Mouse (Mus musculus): ENCODE data around the gene S100a3. TPM values are rescaled to one million over a fixed set of nuclear protein-coding genes. Genes with fewer than 3 reads are reported as not detected.

S100a3 gene
- polyA plus RNA-seq, 1 experiment: 1.3 TPM

DNA sequence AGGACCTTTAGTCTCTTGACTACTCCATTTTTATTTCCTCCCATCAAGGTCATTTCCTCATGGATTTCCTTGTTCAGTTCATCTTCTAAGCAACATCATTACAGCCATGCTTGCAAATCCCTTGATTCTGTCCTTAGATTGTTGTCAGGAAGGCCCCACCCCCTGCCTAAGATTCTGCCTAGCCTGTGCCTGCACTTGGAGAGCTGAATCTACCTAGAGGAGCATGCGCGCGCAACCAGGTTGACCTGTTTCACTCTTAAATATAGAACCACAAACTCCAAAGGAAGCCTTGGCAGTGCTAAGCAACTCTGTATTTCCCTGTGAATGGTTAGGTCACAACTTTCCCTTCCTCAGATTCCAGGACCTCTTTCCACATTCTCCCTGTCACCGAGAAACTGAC lies 42.7 kb upstream of the S100a3 start:
- DNase-seq: no peak
- Histone ChIP-seq H3K4me3 (replicated peaks; ENCODE audit: insufficient read depth, low read depth, low read length) (no peak overlapping the region), H3K27me3 (ENCODE audit: control insufficient read depth, insufficient read depth, low read length) (no peaks in the 10 kb centered on the region), H3K4me1 (ENCODE audit: control insufficient read depth, insufficient read depth, low read length) (no peaks in the 10 kb centered on the region), H3K27ac (ENCODE audit: insufficient read depth, low read length) (no peak overlapping the region)
- WGBS: 91% methylated on average over 4 of the region's 4 CpGs
- TF ChIP-seq POLR2A (IDR thresholded peaks at IDR 0.05; ENCODE audit: borderline replicate concordance, insufficient read depth, low read length) (no peak), CTCF (IDR thresholded peaks at IDR 0.05; ENCODE audit: borderline replicate concordance, insufficient read depth, low read depth, low read length) (no peak)

DNA sequence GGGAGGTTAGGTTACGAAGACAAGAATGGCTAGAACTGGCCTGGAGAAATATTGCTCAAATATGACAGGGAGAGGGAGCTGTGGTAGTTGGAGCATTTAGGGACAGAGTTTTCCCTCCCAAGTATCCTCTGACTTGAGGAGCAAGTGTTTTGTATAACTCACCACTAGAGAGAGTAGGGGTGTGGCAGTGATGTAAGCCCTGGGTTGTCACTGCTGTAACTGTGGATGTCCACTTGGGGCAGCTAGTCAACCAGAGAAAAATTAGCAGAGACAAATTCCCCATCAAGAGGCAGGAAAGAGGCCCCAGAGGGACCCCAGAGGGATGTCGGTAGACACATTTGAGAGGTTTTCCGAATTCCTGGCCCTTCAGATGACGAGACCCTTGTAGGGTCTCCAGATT lies 35.0 kb upstream of the S100a3 start:
- Histone ChIP-seq H3K4me1 (ENCODE audit: control insufficient read depth, insufficient read depth, low read length) (no peaks in the 10 kb centered on the region), H3K27me3 (ENCODE audit: control insufficient read depth, insufficient read depth, low read length) (no peaks in the 10 kb centered on the region), H3K4me3 (replicated peaks; ENCODE audit: insufficient read depth, low read depth, low read length) (no peak overlapping the region), H3K27ac (ENCODE audit: insufficient read depth, low read length) (no peak overlapping the region)
- TF ChIP-seq CTCF (IDR thresholded peaks at IDR 0.05; ENCODE audit: borderline replicate concordance, insufficient read depth, low read depth, low read length) (peak; percentile 50; the same call in 1 of the 2 replicates), POLR2A (IDR thresholded peaks at IDR 0.05; ENCODE audit: borderline replicate concordance, insufficient read depth, low read length) (no peak)
- DNase-seq: peak; percentile 34 to 51
- WGBS: 52% methylated on average over 4 of the region's 4 CpGs

DNA sequence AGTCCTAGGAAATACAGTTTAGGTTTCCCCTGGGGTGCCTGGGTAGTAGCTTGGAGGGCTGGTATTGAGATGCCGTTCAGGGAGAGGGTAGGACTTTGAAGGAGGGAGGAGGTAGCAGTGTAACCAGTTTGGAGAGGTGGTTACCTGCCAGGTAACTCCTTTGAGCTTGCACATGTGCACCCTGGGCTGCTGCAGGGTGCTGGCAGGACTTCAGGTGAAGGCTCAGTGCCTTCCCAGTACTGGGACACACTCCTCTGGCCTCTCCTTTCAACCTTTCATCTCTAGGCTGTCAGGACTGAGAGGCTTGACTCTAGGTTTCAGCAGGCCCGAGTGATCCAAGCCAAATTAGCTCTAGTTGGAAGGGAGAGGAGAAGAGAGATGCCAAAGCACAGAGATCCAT lies 34.3 kb upstream of the S100a3 start:
- Histone ChIP-seq H3K27ac (ENCODE audit: insufficient read depth, low read length) (no peak overlapping the region), H3K4me3 (replicated peaks; ENCODE audit: insufficient read depth, low read depth, low read length) (no peak overlapping the region), H3K27me3 (ENCODE audit: control insufficient read depth, insufficient read depth, low read length) (no peaks in the 10 kb centered on the region), H3K4me1 (ENCODE audit: control insufficient read depth, insufficient read depth, low read length) (no peaks in the 10 kb centered on the region)
- 74% methylated on average over 2 of the region's 2 CpGs for WGBS
- DNase-seq: no peak
- TF ChIP-seq CTCF (IDR thresholded peaks at IDR 0.05; ENCODE audit: borderline replicate concordance, insufficient read depth, low read depth, low read length) (no peak), POLR2A (IDR thresholded peaks at IDR 0.05; ENCODE audit: borderline replicate concordance, insufficient read depth, low read length) (no peak)

DNA sequence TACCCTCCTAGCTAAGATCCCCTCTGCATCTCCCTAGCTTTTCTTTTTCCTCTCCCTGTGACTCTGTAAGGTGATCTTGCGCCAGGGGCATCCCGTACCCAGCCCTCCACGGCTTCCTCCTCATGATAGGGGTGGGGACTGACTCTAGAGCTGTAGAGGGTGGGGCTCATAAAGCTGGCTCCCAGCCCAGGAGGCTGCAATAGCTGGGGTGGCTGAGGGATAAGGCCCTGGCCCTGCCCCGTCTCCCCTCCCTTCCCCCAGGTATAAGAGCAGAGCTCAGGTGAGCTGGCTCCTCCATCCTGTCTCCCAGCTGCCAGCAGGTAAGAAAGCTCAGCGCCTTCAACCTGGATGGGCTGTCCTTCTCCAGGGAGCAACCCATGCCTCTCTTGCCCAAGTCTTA lies 33.8 kb upstream of the S100a3 start, which contains the start of gene S100a14:
S100a14 (plus strand) TSS at position 277 of the 400 bp plus-strand sequence.
- no peak for DNase-seq
- 59% methylated on average over 5 of the region's 5 CpGs for whole genome bisulfite sequencing
- no peak for TF ChIP-seq POLR2A (IDR thresholded peaks at IDR 0.05; ENCODE audit: borderline replicate concordance, insufficient read depth, low read length)
- no peak for TF ChIP-seq CTCF (IDR thresholded peaks at IDR 0.05; ENCODE audit: borderline replicate concordance, insufficient read depth, low read depth, low read length)
- no peak within 1 kb of the TSS for H3K4me3 ChIP-seq (replicated peaks; ENCODE audit: insufficient read depth, low read depth, low read length)
- no peaks in the 10 kb centered on the region for H3K4me1 ChIP-seq (ENCODE audit: control insufficient read depth, insufficient read depth, low read length)
- H3K27me3 ChIP-seq (ENCODE audit: control insufficient read depth, insufficient read depth, low read length): no peaks in the 10 kb centered on the region
- H3K27ac ChIP-seq (ENCODE audit: insufficient read depth, low read length): no peak within 1 kb of the TSS

DNA sequence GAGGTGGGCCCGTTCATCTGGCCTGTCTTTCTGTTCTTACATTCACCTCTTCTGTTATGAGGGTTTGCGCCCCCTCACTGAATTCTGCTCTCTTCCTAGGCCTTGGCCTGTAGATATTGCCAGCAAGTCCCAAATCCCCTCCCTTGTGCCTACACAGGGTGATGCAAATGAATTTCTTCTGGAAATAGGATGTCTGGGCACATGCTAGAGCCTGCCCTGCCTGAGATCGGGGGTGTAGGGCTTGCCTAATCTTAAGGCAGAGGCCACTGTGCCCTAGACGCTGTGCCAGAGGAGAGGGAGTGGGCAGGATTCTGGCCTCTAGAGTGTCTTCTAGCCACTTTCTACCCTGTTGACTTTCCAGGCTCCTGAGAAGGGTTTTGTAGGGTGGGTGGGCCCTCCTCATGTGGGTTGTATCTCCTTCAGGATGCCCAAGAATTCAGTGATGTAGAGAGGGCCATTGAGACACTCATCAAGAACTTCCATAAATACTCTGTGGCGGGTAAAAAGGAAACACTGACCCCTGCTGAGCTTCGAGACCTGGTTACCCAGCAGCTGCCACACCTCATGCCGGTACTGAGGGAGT lies 33.0 kb upstream of the S100a3 start:
- Histone ChIP-seq H3K27ac (ENCODE audit: insufficient read depth, low read length) (no peak overlapping the region), H3K4me1 (ENCODE audit: control insufficient read depth, insufficient read depth, low read length) (no peaks in the 10 kb centered on the region), H3K27me3 (ENCODE audit: control insufficient read depth, insufficient read depth, low read length) (no peaks in the 10 kb centered on the region), H3K4me3 (replicated peaks; ENCODE audit: insufficient read depth, low read depth, low read length) (no peak overlapping the region)
- 87% methylated on average over 7 of the region's 7 CpGs for WGBS
- no peak for DNase-seq
- TF ChIP-seq CTCF (IDR thresholded peaks at IDR 0.05; ENCODE audit: borderline replicate concordance, insufficient read depth, low read depth, low read length) (no peak), POLR2A (IDR thresholded peaks at IDR 0.05; ENCODE audit: borderline replicate concordance, insufficient read depth, low read length) (no peak)

DNA sequence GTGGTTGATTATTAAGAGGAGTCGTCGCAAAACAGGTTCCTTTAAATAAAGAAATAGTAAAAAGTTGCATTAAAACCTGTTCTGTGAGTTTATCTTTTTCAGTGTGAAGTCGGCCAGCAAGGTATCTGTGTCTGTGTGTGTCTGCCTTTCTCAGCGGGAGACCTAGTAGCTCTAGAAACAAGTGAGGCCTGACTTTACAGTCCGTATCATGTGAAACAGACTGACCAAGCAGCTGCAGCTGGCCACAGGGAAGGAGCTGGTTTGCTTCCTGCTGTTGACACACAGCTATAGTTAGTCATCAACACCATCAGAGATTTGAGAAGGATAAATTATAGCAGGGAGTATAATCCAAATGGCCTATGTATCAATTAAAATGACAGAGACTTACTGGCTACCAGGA lies 28.7 kb upstream of the S100a3 start:
- H3K4me3 ChIP-seq (replicated peaks; ENCODE audit: insufficient read depth, low read depth, low read length): no peak overlapping the region
- WGBS: 79% methylated on average over 5 of the region's 5 CpGs
- no peak for TF ChIP-seq POLR2A (IDR thresholded peaks at IDR 0.05; ENCODE audit: borderline replicate concordance, insufficient read depth, low read length)
- TF ChIP-seq CTCF (IDR thresholded peaks at IDR 0.05; ENCODE audit: borderline replicate concordance, insufficient read depth, low read depth, low read length): no peak
- no peaks in the 10 kb centered on the region for H3K27me3 ChIP-seq (ENCODE audit: control insufficient read depth, insufficient read depth, low read length)
- H3K27ac ChIP-seq (ENCODE audit: insufficient read depth, low read length): no peak overlapping the region
- H3K4me1 ChIP-seq (ENCODE audit: control insufficient read depth, insufficient read depth, low read length): peaks cover 2% of the 10 kb centered on the region; the same call in 1 of the 2 replicates
- no peak for DNase-seq

- DNase-seq: no peak
- WGBS: 68% methylated on average over 1 of the region's 1 CpGs
- Histone ChIP-seq H3K4me3 (replicated peaks; ENCODE audit: insufficient read depth, low read depth, low read length) (no peak overlapping the region), H3K27me3 (ENCODE audit: control insufficient read depth, insufficient read depth, low read length) (no peaks in the 10 kb centered on the region), H3K27ac (ENCODE audit: insufficient read depth, low read length) (no peak overlapping the region), H3K4me1 (ENCODE audit: control insufficient read depth, insufficient read depth, low read length) (peaks cover 4% of the 10 kb centered on the region)
- no peak for TF ChIP-seq POLR2A (IDR thresholded peaks at IDR 0.05; ENCODE audit: borderline replicate concordance, insufficient read depth, low read length)
- TF ChIP-seq CTCF (IDR thresholded peaks at IDR 0.05; ENCODE audit: borderline replicate concordance, insufficient read depth, low read depth, low read length): no peak
These were observed 24.9 kb upstream of the S100a3 start for GRCm38 (mm10) chr3:90535446-90535845.

DNA sequence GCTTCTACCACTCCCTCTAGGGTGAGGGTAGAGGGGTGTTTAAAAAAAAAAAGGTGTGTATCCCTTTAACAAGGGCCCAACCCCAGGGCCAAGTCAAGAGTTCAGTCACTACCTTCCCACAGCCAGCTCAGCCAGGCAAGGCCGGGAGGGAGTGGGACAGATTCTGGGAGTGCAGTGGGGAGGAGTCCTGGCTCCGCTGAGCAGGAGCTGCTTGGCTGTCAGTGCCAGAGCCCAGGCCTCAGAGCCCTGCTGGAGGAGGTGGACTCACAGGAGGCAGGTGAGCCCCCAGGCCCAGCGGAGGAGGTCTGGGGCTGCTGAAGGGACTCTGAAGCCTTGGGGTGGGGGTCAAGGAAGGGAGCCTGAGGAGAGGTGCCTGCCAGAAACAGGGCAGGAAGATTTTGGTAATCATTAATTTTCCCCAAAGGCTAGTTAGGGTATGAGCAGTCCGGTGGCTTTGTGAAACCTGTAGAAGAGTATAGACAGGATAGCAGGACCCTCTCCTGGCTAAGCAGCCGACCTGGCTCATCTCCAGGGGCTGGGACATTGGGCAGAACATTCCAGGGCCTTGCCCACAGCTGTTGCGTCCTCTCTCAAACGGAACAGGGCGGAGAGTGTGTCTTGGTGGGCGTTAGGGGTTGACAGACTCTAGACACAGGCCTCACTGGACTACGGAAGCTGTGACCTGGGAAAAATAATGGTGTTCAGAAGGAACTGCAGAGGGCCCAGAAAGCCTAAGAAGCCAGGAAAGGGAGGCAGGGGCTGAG lies 23.1 kb upstream of the S100a3 start, which contains the start of gene S100a16:
S100a16 (plus strand) TSS at position 114 of the 764 bp plus-strand sequence.
- 23% methylated on average over 10 of the region's 10 CpGs for WGBS
- Histone ChIP-seq H3K4me1 (ENCODE audit: control insufficient read depth, insufficient read depth, low read length) (peaks cover 4% of the 10 kb centered on the region), H3K4me3 (replicated peaks; ENCODE audit: insufficient read depth, low read depth, low read length) (peak within 1 kb of the TSS; percentile 73), H3K27ac (ENCODE audit: insufficient read depth, low read length) (peak within 1 kb of the TSS; percentile 66), H3K27me3 (ENCODE audit: control insufficient read depth, insufficient read depth, low read length) (no peaks in the 10 kb centered on the region)
- peak; percentile 71 to 81 for DNase-seq
- TF ChIP-seq CTCF (IDR thresholded peaks at IDR 0.05; ENCODE audit: borderline replicate concordance, insufficient read depth, low read depth, low read length) (no peak), POLR2A (IDR thresholded peaks at IDR 0.05; ENCODE audit: borderline replicate concordance, insufficient read depth, low read length) (0 out of 2 replicates have a peak, but pooled peaks have one; percentile 39)
